Mouse (Mus musculus) Muller cell, postnatal 12 days (primary cell): ENCODE data around the gene Strap.

Experiments
- DNase-seq: peaks from one replicate; pipeline ENCODE4 v3.0.0-alpha.2; 2015; ENCODE audit errors: inconsistent ontology term

The Strap gene

DNA sequence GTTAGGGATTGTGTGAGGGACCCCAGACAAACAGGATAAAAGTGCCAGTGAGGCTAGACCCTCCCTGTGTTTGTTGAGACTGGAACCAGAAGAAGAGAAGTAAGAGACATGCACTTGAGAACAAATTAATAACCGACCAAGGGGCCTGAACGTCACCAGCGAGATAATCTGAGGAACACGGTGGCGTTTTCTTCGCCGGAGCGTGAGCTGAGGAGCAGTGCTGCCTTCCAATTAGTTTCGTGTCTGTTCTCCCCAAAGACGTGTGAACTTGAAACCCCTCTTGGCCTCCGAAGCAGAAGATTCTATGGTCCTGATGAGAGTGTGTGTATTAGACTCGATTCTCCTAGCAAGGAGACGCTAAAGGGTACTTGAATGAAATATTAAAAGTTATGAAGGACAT is 39.3 kb downstream of the Strap start:
- DNase-seq: no peak

- no peak for DNase-seq
These were observed 40.3 kb downstream of the Strap start for GRCm38 (mm10) chr6:137775159-137775558.

DNA sequence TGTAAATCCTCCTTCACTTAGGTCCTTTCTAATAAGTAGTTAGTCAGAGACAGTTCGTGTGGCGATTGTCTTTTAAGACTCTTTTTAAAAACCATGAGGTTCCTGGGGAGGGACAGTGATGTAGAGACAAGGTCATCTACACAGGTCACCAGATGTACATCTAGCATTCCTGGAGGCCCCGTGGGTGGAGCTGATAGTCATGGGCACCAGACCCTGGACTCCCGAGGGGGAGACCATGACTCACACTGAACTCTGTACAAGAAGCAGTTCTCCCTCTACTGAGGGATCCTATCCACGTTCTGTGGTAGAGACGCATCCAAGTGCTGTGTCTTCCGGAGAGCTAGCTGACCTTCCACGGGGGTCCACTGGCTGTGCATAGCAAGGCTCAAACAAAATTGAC is 42.1 kb downstream of the Strap start:
- DNase-seq: no peak

- peak; percentile 35 for DNase-seq
These were observed 49.2 kb downstream of the Strap start for GRCm38 (mm10) chr6:137783899-137784637.

- no peak for DNase-seq
These were observed 54.2 kb downstream of the Strap start for GRCm38 (mm10) chr6:137788976-137789590.

GRCm38 (mm10) chr6:137789658-137790057 is 54.8 kb downstream of the Strap start:
- no peak for DNase-seq

- DNase-seq: no peak
These were observed 60.6 kb downstream of the Strap start for GRCm38 (mm10) chr6:137795494-137795893.

DNA sequence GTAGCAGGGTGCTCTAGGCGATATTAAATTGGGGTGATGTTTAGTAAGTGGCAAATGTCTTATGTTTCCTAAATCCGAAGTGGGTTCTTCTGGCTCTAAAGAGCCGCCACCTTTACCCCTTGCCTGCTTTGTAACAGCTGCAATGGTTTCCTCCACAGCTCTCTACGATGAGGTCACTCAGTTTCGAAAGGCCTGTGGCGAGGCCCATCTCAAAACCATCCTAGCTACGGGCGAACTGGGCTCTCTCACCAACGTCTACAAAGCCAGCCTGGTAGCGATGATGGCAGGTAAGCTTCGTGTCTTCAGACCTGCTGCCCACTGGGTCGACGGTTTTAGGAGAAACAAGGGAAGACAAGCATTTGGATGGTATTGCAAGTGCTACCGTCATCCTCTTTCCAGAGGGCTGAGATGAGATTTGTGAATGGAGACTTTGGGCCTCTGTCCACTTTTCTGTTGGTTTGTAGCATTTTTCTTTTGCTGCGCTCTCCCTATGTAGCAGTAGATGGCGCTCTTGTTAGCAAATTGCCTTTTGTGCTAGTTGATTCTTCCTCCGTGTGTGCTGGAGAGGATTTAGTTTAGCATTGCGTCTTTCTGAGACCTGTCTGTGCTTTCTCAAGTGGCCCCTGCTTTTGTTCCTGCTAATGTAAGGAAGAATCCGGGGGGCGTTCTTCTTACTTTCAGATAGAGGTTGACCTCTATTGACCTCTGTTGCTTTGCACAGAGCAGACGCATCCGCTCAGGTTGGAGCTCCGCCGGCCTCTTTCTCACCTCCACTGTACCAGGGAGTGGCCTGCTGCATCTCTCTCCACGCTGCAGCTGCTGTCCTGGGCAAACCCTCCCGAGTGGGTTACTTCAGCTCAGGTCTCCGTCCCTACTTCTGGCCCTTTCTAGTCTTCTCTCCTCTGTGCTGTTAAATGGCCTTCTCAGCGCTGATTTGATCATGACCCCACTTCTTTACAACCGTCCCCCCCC is 62.0 kb downstream of the Strap start:
- peak; percentile 3 for DNase-seq

DNA sequence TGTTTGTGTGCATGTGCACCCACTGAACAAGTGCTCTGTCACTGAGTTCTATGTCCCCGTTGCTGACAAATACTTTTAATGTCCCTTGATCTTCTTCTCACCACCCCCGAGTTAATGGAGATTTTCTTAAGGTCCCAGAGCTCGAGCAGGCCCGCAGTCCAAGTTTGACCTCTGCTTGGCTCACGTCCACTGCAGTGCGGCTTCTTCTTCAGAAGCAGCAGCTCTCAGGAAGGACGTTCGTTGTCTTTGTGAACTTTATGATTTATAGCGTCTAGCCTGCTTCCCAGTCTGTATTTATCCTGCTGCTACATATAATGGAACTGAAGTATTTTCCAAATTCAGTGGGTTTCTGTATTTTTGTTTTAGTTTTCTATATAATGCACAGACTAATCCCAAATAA is 64.4 kb downstream of the Strap start:
- no peak for DNase-seq
